Mouse (Mus musculus): ENCODE measurements around the gene Serpinh1.
A peak's percentile ranks its signal among the peaks of the same experiment; 100 is the strongest.

Serpinh1 gene

GRCm38 (mm10) chr7:99323321-99323700, 29.7 kb downstream of the Serpinh1 start:
- peak; percentile 48 to 78 for DNase-seq

DNA sequence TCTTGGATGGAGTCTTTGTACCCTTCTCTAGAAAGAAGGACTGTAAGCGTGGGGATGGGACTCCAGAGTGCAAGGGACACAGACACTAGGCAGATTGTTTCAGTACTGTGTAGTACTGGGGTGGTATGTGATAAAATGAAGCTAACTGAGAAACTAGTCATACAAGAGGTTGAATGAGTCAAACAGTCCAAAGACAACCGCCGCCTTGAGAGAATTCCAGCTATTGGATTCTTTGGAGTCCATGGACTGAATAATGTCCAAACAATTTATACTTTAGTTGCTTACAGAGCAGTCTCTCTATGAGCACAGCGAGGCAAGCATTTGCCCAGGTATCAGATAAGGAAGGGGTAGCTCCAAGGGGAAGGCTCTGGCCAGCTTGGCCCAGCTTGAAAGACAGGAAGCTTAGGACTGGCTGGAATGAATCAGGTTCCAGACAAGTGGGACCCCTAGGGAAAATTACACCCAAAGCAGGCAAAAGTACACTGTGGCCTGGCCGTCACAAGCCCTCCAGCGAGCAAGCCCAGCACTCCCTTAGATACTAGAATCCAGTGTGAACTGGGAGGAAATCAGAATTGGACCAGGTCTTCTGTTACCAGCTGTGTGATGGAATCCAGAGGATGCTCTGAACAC, 30.2 kb downstream of the Serpinh1 start:
- DNase-seq = no peak

- no peak for DNase-seq
Measured at GRCm38 (mm10) chr7:99320524-99320923, 32.5 kb downstream of the Serpinh1 start.

GRCm38 (mm10) chr7:99317475-99317874, 35.6 kb downstream of the Serpinh1 start:
- DNase-seq = no peak

GRCm38 (mm10) chr7:99316207-99316606, 36.8 kb downstream of the Serpinh1 start:
- peak; percentile 39 to 74 for DNase-seq

- DNase-seq = peak; percentile 36 to 42
Measured at GRCm38 (mm10) chr7:99314565-99314964, 38.5 kb downstream of the Serpinh1 start.

DNA sequence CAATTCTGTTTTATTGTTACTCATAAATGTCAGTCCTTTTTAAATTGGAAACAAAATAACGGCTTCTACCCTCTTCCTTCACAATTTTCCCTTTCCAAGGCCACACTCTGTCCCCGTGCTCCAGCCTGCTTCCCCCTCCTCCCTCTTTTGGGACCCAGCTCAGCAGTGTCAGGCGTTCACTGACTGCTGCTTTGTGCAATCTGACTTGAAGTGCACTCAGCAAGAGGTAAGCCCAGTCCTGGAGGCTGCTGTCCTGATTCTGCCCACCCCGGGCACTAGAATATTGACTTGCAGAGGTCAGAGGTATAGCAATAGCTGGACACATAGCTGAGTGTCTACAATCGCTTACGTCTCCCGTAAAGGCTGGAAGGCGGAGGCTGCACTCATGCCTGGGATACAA, 39.8 kb downstream of the Serpinh1 start:
- DNase-seq = no peak

- no peak for DNase-seq
Measured at GRCm38 (mm10) chr7:99312671-99313143, 40.3 kb downstream of the Serpinh1 start.

DNA sequence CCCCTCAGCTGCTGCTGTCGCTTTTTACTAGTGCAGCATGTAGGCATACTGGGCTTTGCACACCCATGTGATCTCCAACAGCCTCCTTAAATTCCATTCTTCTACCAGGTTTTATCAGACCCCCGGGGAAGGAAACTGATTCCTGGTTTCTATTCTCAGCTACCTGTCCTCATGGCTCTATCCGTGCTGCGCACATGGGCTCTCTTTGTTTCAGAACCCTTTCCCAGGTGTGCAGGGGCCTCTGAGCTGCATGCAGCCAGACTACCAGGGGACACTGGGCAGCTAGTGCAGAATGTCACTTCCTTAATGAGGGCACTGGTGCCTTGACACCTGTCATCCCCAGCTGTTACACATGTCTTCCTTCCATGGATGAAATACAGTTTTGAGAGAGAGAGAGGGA, 41.0 kb downstream of the Serpinh1 start:
- DNase-seq = no peak

- no peak for DNase-seq
Measured at GRCm38 (mm10) chr7:99311433-99311832, 41.6 kb downstream of the Serpinh1 start.

GRCm38 (mm10) chr7:99306640-99307039, 46.4 kb downstream of the Serpinh1 start:
- no peak for DNase-seq

DNA sequence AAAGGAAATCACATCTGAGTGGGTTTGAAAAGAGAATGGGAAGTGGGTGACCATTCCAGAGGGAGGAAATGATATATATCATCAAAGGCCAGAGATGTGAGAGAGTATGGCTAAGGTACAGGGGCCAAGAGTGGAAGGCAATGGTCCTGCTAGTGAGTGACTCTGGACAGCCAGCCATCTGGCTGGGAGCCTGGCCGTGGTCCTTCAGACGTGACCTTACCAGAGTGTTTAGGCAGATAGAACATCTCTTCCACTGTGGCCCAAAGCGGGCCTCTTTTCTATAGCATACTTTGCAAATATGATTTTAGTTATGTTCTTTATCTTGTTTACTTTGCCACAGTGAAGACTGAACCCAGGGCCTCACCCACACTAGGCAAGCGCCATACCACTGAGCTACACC, 47.4 kb downstream of the Serpinh1 start:
- peak in 1 of 2 experiments; percentile 15 for DNase-seq

- peak; percentile 78 to 89 for DNase-seq
Measured at GRCm38 (mm10) chr7:99304949-99305372, 48.1 kb downstream of the Serpinh1 start.

GRCm38 (mm10) chr7:99304029-99304428, 49.0 kb downstream of the Serpinh1 start:
- no peak for DNase-seq

DNA sequence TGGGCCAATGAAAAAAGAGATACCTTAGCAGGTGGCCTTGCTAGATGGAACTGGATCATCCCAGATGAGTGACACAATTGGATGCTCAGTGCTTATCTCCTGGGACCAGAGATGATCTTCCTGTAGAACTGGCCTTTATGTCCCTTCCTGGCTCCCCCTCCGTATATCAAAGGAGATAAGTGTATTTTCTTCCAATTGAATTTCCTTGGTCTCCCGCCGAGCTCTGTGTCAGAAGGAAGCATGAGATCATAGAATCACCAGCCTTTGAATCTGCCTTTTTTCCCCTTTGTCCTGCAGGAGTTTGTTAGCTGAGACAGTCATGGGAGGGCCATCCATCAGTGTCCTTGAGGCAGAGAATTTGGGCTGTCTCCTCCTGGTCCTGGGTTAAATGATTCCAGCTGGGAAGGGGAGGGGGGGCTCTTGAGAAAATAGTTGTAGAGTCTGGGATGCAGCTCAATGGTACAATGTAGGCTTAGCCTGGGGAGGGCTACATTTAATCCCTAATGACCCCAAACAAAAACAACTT, 52.3 kb downstream of the Serpinh1 start:
- DNase-seq = no peak

Data from lung, postnatal 4 days (tissue).